Mouse (Mus musculus): ENCODE data around the gene Vstm2l. TPM values are rescaled to one million over a fixed set of nuclear protein-coding genes. Genes with fewer than 3 reads are reported as not detected.

Vstm2l gene
- polyA plus RNA-seq (2014; fragmentation: Nextera tagmentation; extraction: Ambion mirVana), result 4.5 and 6.4 TPM in 2 replicates

GRCm38 (mm10) chr2:157914105-157914764 lies at the start of gene Vstm2l:
Vstm2l (plus strand) TSS chr2:157914653.
- H3K27ac ChIP-seq (ENCODE audit: low read depth, low read length), result peak within 1 kb of the TSS; percentile 42; the same call in 1 of the 2 replicates
- DNase-seq (ENCODE audit: low spot score), result peak; percentile 78
- no peaks in the 10 kb centered on the region for H3K4me1 ChIP-seq (replicated peaks; ENCODE audit: control insufficient read depth, insufficient read depth, low read length)
- peaks cover 33% of the 10 kb centered on the region for H3K27me3 ChIP-seq (ENCODE audit: control insufficient read depth, insufficient read depth, low read length)
- peak within 1 kb of the TSS; percentile 43 for H3K4me2 ChIP-seq (replicated peaks; ENCODE audit: low read depth, low read length)
- H3K36me3 ChIP-seq (ENCODE audit: control insufficient read depth, insufficient read depth, low read length), result no peaks in the 10 kb centered on the region
- no peaks in the 10 kb centered on the region for H3K9me3 ChIP-seq (ENCODE audit: control insufficient read depth, low read length)
- peak within 1 kb of the TSS; percentile 50; the same call in 1 of the 2 replicates for H3K9ac ChIP-seq (ENCODE audit: low read depth, low read length)
- WGBS, result 4% methylated on average over 42 of the region's 62 CpGs
- ATAC-seq (ENCODE audit: low FRiP score), result no peak; the same call in 1 of the 2 replicates
- peak within 1 kb of the TSS; percentile 39 for H3K4me3 ChIP-seq (ENCODE audit: low read depth, low read length)

GRCm38 (mm10) chr2:157867126-157867525 lies 47.3 kb upstream of the Vstm2l start:
- Histone ChIP-seq H3K4me1 (replicated peaks; ENCODE audit: control insufficient read depth, insufficient read depth, low read length) (no peaks in the 10 kb centered on the region), H3K27ac (ENCODE audit: low read depth, low read length) (no peak overlapping the region), H3K4me2 (replicated peaks; ENCODE audit: low read depth, low read length) (no peak overlapping the region), H3K36me3 (ENCODE audit: control insufficient read depth, insufficient read depth, low read length) (no peaks in the 10 kb centered on the region), H3K9me3 (ENCODE audit: control insufficient read depth, low read length) (no peaks in the 10 kb centered on the region), H3K4me3 (ENCODE audit: low read depth, low read length) (no peak overlapping the region), H3K9ac (ENCODE audit: low read depth, low read length) (no peak overlapping the region), H3K27me3 (ENCODE audit: control insufficient read depth, insufficient read depth, low read length) (no peaks in the 10 kb centered on the region)
- ATAC-seq (ENCODE audit: low FRiP score), result no peak
- no peak for DNase-seq (ENCODE audit: low spot score)
- 89% methylated on average over 3 of the region's 3 CpGs for WGBS

GRCm38 (mm10) chr2:157870247-157870646 lies 44.2 kb upstream of the Vstm2l start:
- 89% methylated on average over 6 of the region's 6 CpGs for WGBS
- no peaks in the 10 kb centered on the region for H3K36me3 ChIP-seq (ENCODE audit: control insufficient read depth, insufficient read depth, low read length)
- H3K9me3 ChIP-seq (ENCODE audit: control insufficient read depth, low read length), result no peaks in the 10 kb centered on the region
- H3K4me2 ChIP-seq (replicated peaks; ENCODE audit: low read depth, low read length), result no peak overlapping the region
- H3K27ac ChIP-seq (ENCODE audit: low read depth, low read length), result no peak overlapping the region
- no peak for DNase-seq (ENCODE audit: low spot score)
- H3K4me1 ChIP-seq (replicated peaks; ENCODE audit: control insufficient read depth, insufficient read depth, low read length), result no peaks in the 10 kb centered on the region
- no peak overlapping the region for H3K4me3 ChIP-seq (ENCODE audit: low read depth, low read length)
- no peak for ATAC-seq (ENCODE audit: low FRiP score)
- H3K9ac ChIP-seq (ENCODE audit: low read depth, low read length), result no peak overlapping the region
- H3K27me3 ChIP-seq (ENCODE audit: control insufficient read depth, insufficient read depth, low read length), result no peaks in the 10 kb centered on the region

- Histone ChIP-seq H3K9ac (ENCODE audit: low read depth, low read length) (no peak overlapping the region), H3K4me3 (ENCODE audit: low read depth, low read length) (no peak overlapping the region), H3K4me2 (replicated peaks; ENCODE audit: low read depth, low read length) (no peak overlapping the region), H3K27ac (ENCODE audit: low read depth, low read length) (no peak overlapping the region), H3K9me3 (ENCODE audit: control insufficient read depth, low read length) (no peaks in the 10 kb centered on the region), H3K4me1 (replicated peaks; ENCODE audit: control insufficient read depth, insufficient read depth, low read length) (no peaks in the 10 kb centered on the region), H3K27me3 (ENCODE audit: control insufficient read depth, insufficient read depth, low read length) (no peaks in the 10 kb centered on the region), H3K36me3 (ENCODE audit: control insufficient read depth, insufficient read depth, low read length) (no peaks in the 10 kb centered on the region)
- DNase-seq (ENCODE audit: low spot score), result no peak
- ATAC-seq (ENCODE audit: low FRiP score), result no peak
- WGBS, result 81% methylated on average over 6 of the region's 6 CpGs
These were observed 41.2 kb upstream of the Vstm2l start for GRCm38 (mm10) chr2:157873223-157873622.

- no peak overlapping the region for H3K4me3 ChIP-seq (ENCODE audit: low read depth, low read length)
- H3K36me3 ChIP-seq (ENCODE audit: control insufficient read depth, insufficient read depth, low read length), result no peaks in the 10 kb centered on the region
- H3K4me2 ChIP-seq (replicated peaks; ENCODE audit: low read depth, low read length), result no peak overlapping the region
- no peak overlapping the region for H3K9ac ChIP-seq (ENCODE audit: low read depth, low read length)
- no peaks in the 10 kb centered on the region for H3K27me3 ChIP-seq (ENCODE audit: control insufficient read depth, insufficient read depth, low read length)
- no peak overlapping the region for H3K27ac ChIP-seq (ENCODE audit: low read depth, low read length)
- 84% methylated on average over 1 of the region's 1 CpGs for WGBS
- no peak for DNase-seq (ENCODE audit: low spot score)
- H3K4me1 ChIP-seq (replicated peaks; ENCODE audit: control insufficient read depth, insufficient read depth, low read length), result no peaks in the 10 kb centered on the region
- ATAC-seq (ENCODE audit: low FRiP score), result no peak
- H3K9me3 ChIP-seq (ENCODE audit: control insufficient read depth, low read length), result no peaks in the 10 kb centered on the region
These were observed 40.8 kb upstream of the Vstm2l start for GRCm38 (mm10) chr2:157873691-157874090.

- Histone ChIP-seq H3K4me2 (replicated peaks; ENCODE audit: low read depth, low read length) (no peak overlapping the region), H3K27me3 (ENCODE audit: control insufficient read depth, insufficient read depth, low read length) (no peaks in the 10 kb centered on the region), H3K36me3 (ENCODE audit: control insufficient read depth, insufficient read depth, low read length) (no peaks in the 10 kb centered on the region), H3K9ac (ENCODE audit: low read depth, low read length) (no peak overlapping the region), H3K9me3 (ENCODE audit: control insufficient read depth, low read length) (no peaks in the 10 kb centered on the region), H3K4me3 (ENCODE audit: low read depth, low read length) (no peak overlapping the region), H3K4me1 (replicated peaks; ENCODE audit: control insufficient read depth, insufficient read depth, low read length) (no peaks in the 10 kb centered on the region), H3K27ac (ENCODE audit: low read depth, low read length) (no peak overlapping the region)
- ATAC-seq (ENCODE audit: low FRiP score) (no peak), DNase-seq (ENCODE audit: low spot score) (no peak)
- WGBS, result 78% methylated on average over 8 of the region's 8 CpGs
These were observed 39.3 kb upstream of the Vstm2l start for GRCm38 (mm10) chr2:157875111-157875510.

- no peak overlapping the region for H3K9ac ChIP-seq (ENCODE audit: low read depth, low read length)
- DNase-seq (ENCODE audit: low spot score) (no peak), ATAC-seq (ENCODE audit: low FRiP score) (no peak)
- H3K27me3 ChIP-seq (ENCODE audit: control insufficient read depth, insufficient read depth, low read length), result no peaks in the 10 kb centered on the region
- H3K4me2 ChIP-seq (replicated peaks; ENCODE audit: low read depth, low read length), result no peak overlapping the region
- H3K9me3 ChIP-seq (ENCODE audit: control insufficient read depth, low read length), result no peaks in the 10 kb centered on the region
- H3K27ac ChIP-seq (ENCODE audit: low read depth, low read length), result no peak overlapping the region
- no peaks in the 10 kb centered on the region for H3K36me3 ChIP-seq (ENCODE audit: control insufficient read depth, insufficient read depth, low read length)
- no peak overlapping the region for H3K4me3 ChIP-seq (ENCODE audit: low read depth, low read length)
- H3K4me1 ChIP-seq (replicated peaks; ENCODE audit: control insufficient read depth, insufficient read depth, low read length), result peaks cover 3% of the 10 kb centered on the region; the same call in 1 of the 2 replicates
- 88% methylated on average over 3 of the region's 3 CpGs for WGBS
These were observed 37.1 kb upstream of the Vstm2l start for GRCm38 (mm10) chr2:157877394-157877793.

GRCm38 (mm10) chr2:157877967-157878366 lies 36.5 kb upstream of the Vstm2l start:
- DNase-seq (ENCODE audit: low spot score), result no peak
- no peaks in the 10 kb centered on the region for H3K27me3 ChIP-seq (ENCODE audit: control insufficient read depth, insufficient read depth, low read length)
- 67% methylated on average over 5 of the region's 5 CpGs for WGBS
- no peak overlapping the region for H3K9ac ChIP-seq (ENCODE audit: low read depth, low read length)
- no peaks in the 10 kb centered on the region for H3K36me3 ChIP-seq (ENCODE audit: control insufficient read depth, insufficient read depth, low read length)
- H3K4me3 ChIP-seq (ENCODE audit: low read depth, low read length), result no peak overlapping the region
- H3K9me3 ChIP-seq (ENCODE audit: control insufficient read depth, low read length), result no peaks in the 10 kb centered on the region
- H3K4me2 ChIP-seq (replicated peaks; ENCODE audit: low read depth, low read length), result no peak overlapping the region
- no peak overlapping the region for H3K27ac ChIP-seq (ENCODE audit: low read depth, low read length)
- no peak for ATAC-seq (ENCODE audit: low FRiP score)
- H3K4me1 ChIP-seq (replicated peaks; ENCODE audit: control insufficient read depth, insufficient read depth, low read length), result peaks cover 3% of the 10 kb centered on the region; the same call in 1 of the 2 replicates

GRCm38 (mm10) chr2:157881939-157882338 lies 32.5 kb upstream of the Vstm2l start:
- Histone ChIP-seq H3K4me2 (replicated peaks; ENCODE audit: low read depth, low read length) (no peak overlapping the region), H3K27me3 (ENCODE audit: control insufficient read depth, insufficient read depth, low read length) (no peaks in the 10 kb centered on the region), H3K4me1 (replicated peaks; ENCODE audit: control insufficient read depth, insufficient read depth, low read length) (peaks cover 5% of the 10 kb centered on the region), H3K4me3 (ENCODE audit: low read depth, low read length) (no peak overlapping the region), H3K9me3 (ENCODE audit: control insufficient read depth, low read length) (no peaks in the 10 kb centered on the region), H3K36me3 (ENCODE audit: control insufficient read depth, insufficient read depth, low read length) (no peaks in the 10 kb centered on the region), H3K27ac (ENCODE audit: low read depth, low read length) (peak overlapping the region; percentile 65; the same call in 1 of the 2 replicates), H3K9ac (ENCODE audit: low read depth, low read length) (0 out of 2 replicates have a peak overlapping the region, but pooled peaks have one; percentile 11)
- ATAC-seq (ENCODE audit: low FRiP score) (peak; percentile 30; the same call in 1 of the 2 replicates), DNase-seq (ENCODE audit: low spot score) (peak; percentile 34)
- 39% methylated on average over 11 of the region's 11 CpGs for WGBS

Data from hindbrain, embryonic 11.5 days (tissue).